Mouse (Mus musculus) activated CD4-positive, CD25-positive, alpha-beta regulatory T cell, adult 4 months (primary cell): ENCODE results near the gene Dlgap4. TPM values are rescaled to one million over a fixed set of nuclear protein-coding genes. Genes with fewer than 3 reads are reported as not detected.

Experiments
- ATAC-seq: one replicate; pipeline ENCODE4 v1.8.0; 2017
- polyA plus RNA-seq, 2 experiments: library from polyadenylated mRNA; unstranded; fragments of 100-300 nt; shearing (Covaris generic); gene quantifications; one replicate each; pipeline ENCODE4 v1.2.1; 2017

Gene Dlgap4
- polyA plus RNA-seq, 2 experiments from 2014 or later: 56.8 to 71.9 TPM

GRCm38 (mm10) chr2:156620874-156621273 is 7.4 kb downstream of the Dlgap4 start:
- ATAC-seq: no peak

- no peak for ATAC-seq
Observed at GRCm38 (mm10) chr2:156621449-156621848, 7.9 kb downstream of the Dlgap4 start.

GRCm38 (mm10) chr2:156622192-156622591 is 8.7 kb downstream of the Dlgap4 start:
- ATAC-seq: no peak

DNA sequence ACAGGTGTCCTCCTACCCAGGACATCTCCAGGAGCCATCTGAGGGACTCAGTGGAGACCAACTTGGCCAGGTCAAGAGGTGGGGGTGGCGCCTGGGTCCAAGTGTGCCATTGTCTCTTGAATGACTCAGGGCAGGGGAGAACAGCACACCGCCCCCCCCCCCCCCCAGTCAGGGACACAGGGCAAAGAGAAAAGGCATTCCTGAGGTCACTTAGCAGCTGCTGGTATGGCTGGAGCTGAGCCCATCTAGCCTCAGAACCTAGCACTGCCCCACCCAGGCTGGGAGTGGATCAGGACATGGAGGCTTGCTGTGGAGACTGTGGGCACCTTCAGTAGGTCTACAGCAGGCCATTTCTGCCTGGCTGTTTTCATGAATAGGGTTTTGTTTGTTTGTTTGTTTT is 9.7 kb downstream of the Dlgap4 start:
- no peak for ATAC-seq

GRCm38 (mm10) chr2:156625307-156625706 is 11.8 kb downstream of the Dlgap4 start:
- no peak for ATAC-seq

GRCm38 (mm10) chr2:156626119-156626518 is 12.6 kb downstream of the Dlgap4 start:
- ATAC-seq: no peak

DNA sequence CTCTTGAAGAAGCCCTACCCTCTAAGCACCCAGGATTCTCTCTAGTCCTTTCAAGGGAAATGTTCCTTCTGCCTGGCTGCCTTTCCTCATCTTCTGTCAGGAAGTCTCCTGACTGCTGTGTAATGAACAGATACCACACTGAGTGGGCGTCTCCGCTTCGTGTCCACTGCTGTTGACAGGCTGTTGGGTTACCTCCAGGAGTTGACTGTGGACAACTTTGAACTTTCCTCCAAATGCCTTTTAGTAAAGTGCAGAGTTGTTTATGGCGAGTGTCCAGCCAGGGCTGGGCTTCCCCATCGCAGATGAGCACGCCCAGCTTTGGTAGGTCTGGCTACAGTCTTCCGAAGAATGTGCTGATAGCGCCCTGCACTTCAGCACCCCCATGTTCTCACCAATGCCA is 13.0 kb downstream of the Dlgap4 start:
- ATAC-seq: no peak

- no peak for ATAC-seq
Observed at GRCm38 (mm10) chr2:156627917-156628316, 14.4 kb downstream of the Dlgap4 start.

GRCm38 (mm10) chr2:156630288-156630687 is 16.8 kb downstream of the Dlgap4 start:
- ATAC-seq: no peak

- ATAC-seq: no peak
Observed at GRCm38 (mm10) chr2:156632721-156633120, 19.2 kb downstream of the Dlgap4 start.

- no peak for ATAC-seq
Observed at GRCm38 (mm10) chr2:156635091-156635490, 21.6 kb downstream of the Dlgap4 start.

DNA sequence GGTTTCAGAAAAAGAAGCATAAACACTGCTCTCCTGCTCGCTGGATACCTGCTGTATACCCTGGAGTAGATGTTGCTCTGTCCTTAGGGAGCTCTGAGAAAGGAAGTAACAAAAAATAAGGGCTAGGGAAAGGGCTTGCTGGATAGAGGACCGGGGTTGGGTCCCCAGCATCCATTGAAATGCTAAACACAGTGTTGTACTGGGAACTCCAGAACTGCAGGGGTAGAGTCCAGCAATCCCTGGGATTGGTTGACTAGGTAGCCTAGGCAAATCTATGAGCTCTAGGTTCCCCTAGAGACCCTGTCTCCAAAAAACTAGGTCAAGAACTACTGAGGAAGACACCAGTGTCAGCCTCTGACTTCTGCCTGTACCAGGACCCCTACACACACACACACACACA is 27.6 kb downstream of the Dlgap4 start:
- ATAC-seq: no peak

DNA sequence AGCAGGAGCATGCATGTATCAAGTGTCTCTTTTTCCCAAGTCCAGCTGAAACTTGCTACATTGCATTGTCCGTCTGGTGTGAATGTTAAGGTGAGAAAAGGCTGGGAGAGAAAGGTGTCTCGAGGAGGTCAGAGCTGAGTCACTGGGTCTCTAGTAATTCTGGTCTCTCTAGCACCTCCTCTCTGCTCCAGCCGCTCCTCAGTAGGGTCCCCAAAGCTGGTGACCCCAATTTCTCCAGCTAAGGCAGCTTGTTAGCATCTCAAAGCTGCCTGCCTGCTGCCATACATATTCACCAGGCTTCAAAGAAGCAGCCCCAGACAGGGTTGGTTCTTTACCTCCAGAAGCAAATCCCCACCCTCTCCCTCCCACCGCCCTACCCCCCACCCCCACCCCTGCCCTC is 29.4 kb downstream of the Dlgap4 start:
- no peak for ATAC-seq

- no peak for ATAC-seq
Observed at GRCm38 (mm10) chr2:156643406-156643805, 29.9 kb downstream of the Dlgap4 start.

DNA sequence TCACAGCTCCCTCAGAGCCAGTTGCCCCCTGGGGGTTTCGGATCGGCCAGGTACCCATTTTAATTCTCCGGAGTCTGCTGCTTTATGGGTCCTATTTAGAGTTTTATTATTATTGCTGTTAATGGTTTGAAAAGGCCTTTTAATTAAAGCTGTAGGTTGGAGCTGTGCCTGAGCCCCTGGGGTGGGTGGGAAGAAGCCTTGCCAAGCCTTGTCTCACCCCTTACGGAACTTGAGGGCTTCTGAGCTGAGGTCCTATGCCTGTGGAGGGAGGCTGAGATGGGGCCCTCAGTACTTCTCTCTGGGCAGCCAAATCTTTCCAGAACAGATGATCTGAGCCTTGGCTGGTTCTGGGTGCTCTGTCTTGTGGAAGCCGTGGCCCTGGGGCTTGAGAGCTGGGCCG is 31.6 kb downstream of the Dlgap4 start:
- ATAC-seq: no peak

GRCm38 (mm10) chr2:156646877-156647276 is 33.4 kb downstream of the Dlgap4 start:
- ATAC-seq: no peak

DNA sequence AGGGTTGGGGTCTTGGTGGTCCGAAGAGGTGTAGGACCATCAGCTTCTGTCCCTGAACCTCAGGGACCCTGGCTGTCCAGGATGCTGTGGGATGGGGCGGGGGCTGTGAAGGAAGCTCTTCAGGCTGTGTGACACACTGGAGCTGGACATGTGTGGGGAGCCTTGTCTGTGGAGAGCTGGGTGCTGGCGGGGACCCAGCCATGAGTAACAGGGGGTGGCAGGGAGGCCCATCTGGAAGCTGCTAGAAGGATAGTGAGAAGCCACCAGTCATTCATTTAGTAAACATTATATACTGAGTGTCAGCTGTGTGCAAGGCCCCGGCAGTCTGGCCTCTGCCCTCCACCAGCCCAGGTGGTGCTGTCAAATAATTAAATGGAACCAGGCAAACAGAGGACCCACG is 34.5 kb downstream of the Dlgap4 start:
- ATAC-seq: no peak

- ATAC-seq: no peak
Observed at GRCm38 (mm10) chr2:156649450-156649849, 35.9 kb downstream of the Dlgap4 start.

- no peak for ATAC-seq
Observed at GRCm38 (mm10) chr2:156651019-156651418, 37.5 kb downstream of the Dlgap4 start.

GRCm38 (mm10) chr2:156652841-156653240 is 39.3 kb downstream of the Dlgap4 start:
- no peak for ATAC-seq

- ATAC-seq: no peak
Observed at GRCm38 (mm10) chr2:156654148-156654547, 40.6 kb downstream of the Dlgap4 start.

DNA sequence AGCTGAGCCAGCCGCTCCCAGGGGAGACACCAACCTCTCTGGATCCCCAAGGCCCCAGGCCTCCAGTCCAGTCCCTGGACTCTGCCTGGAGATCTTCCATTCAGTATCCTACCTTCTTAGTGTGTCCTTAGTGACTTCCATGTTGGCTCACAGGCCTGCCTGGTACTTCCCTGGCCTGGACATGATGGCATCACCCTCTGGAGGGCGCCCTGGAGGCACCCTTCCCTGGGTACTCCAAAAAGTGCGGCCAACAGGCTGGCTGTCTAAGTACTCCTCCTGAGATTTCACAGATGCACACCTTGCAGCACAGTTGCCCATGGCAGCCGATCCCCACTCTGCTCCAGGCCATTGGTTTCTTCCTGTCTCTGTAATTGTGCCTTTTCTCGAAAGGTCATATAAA is 42.1 kb downstream of the Dlgap4 start:
- no peak for ATAC-seq

DNA sequence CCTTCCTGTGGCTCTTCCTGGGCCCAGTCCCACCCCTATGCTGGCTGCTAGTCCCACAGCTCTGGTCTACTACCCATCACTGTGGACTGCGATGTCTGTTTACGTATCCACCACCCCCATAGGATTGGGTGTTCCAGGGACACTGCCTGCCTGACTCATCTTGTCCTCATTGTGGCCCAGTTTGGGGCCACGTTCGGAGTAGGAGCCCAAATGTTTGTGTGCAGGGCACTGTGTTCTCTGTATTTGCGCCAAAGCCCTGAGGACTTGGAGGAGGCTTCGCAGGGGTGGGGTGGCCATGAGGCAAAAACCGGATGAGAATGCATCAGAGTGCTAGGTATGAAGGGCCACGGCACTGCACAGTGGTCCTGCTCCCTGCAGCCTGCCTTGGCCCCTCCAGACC is 44.0 kb downstream of the Dlgap4 start:
- ATAC-seq: no peak

DNA sequence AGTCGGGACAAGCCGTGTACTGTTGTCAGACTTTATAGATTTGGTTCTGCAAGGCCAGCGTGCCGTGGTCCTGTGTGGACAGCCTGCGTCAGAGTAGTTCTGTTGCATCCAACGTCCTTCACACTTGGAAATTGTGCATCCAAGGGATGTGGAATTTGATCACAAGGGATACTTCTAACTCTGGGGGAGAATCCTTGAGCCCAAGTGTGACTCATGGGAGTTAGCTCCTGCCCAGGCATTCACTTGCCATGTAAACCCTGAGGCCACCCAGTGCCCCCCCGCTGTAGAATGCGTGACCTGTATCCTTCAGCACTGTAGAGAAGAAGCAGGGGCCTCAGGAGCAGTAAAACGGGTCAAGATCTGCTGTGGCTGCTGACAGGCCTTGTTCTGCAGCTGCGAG is 44.7 kb downstream of the Dlgap4 start:
- ATAC-seq: no peak

- ATAC-seq: no peak
Observed at GRCm38 (mm10) chr2:156658751-156659150, 45.2 kb downstream of the Dlgap4 start.

DNA sequence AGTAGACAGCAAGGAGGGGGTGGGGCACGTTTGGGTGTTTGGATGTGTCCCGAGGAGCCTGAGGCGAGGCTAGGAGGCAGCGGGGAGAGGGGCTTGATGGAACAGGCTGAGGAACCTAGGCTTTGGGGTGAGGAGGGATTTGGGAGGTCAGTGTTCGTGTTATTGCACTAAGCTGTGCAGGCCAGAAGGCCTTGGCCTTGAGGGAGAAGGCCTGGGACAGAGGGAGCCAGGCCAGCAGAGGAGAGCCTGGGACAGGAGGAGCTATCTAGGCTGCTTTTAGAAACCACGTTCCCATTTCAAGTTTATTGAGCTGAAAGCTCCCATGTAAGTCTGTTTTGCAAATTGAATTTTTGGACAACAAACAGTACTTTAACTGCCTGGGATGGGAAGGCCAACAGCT is 46.5 kb downstream of the Dlgap4 start:
- no peak for ATAC-seq
